Mouse (Mus musculus): ENCODE measurements at regions not wholly inside any gene's neighbourhood (a gene's known extent, or its start where the extent isn't known, plus 50 kb on each side); places are given as distances from the start of the nearest gene placed in this dataset.

- DNase-seq (ENCODE audit: low spot score in 2 of 2), result no peak
Observed at GRCm38 (mm10) chr9:78903211-78903610, 287.9 kb downstream of the Cd109 start.

- no peak for DNase-seq (ENCODE audit: low spot score in 2 of 2)
Observed at GRCm38 (mm10) chr9:78917336-78917735, 302.0 kb downstream of the Cd109 start.

- DNase-seq (ENCODE audit: low spot score in 2 of 2), result no peak
Observed at GRCm38 (mm10) chr9:78925977-78926593, 310.7 kb downstream of the Cd109 start.

- peak; percentile 14 to 20 for DNase-seq (ENCODE audit: low spot score in 2 of 2)
Observed at GRCm38 (mm10) chr9:78941648-78942047, 326.3 kb downstream of the Cd109 start.

DNA sequence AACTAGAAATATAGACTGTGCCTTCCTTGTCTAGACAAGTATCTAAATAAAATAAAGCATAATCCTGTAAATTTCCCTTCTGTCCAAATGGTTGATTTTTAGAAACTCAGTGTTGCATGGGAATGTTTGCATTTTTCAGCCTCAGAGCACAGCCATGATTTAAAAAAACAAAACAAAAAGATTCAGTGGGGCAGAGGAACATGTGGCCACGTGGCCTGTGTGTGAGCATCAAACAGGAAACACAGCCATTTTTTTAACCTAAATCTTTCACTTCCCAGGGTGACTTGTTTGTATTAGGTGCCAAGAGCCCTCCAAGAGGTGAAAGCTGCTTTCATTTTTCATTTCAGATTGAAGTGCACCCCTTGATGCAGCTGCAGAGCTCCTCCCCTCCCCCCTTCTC is 349.5 kb downstream of the Cd109 start:
- no peak for DNase-seq (ENCODE audit: low spot score in 2 of 2)

GRCm38 (mm10) chr9:78965226-78965950 is 350.0 kb downstream of the Cd109 start:
- no peak for DNase-seq (ENCODE audit: low spot score in 2 of 2)

- no peak for DNase-seq (ENCODE audit: low spot score in 2 of 2)
Observed at GRCm38 (mm10) chr9:78971731-78972130, 356.4 kb downstream of the Cd109 start.

- DNase-seq (ENCODE audit: low spot score in 2 of 2), result peak; percentile 56 to 66
Observed at GRCm38 (mm10) chr9:78983734-78984133, 368.4 kb downstream of the Cd109 start.

DNA sequence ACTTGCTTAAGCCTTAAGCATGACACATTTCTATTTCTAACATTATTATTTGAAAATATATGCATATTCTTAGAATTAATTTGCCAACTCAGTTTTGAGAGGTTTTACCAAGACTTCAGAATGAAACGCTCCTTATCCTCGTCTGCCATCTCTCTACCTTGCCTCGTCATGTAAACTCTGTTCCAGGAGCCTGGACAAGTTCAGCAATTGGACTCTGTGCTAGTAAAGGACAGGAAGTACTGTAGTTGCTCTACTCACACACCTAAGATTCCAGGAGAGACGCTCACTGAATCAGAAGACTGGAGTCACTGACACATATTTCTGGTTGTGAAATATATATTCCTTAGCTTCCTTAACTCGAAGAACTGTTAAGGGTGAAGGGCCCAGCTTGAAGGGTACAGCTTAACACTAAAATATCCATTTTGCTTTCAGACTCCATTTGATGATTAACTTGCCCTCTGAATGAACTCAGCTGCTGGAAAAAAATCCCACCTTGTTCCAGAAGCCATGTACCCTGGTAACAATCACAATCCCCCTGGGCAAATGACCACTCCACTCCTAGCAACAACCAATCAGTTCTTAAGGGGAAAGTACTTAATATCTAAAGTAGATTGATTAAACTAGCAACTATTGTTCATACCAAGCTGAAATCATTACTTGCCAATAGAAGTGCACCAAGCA is 370.0 kb downstream of the Cd109 start:
- no peak for DNase-seq (ENCODE audit: low spot score in 2 of 2)

DNA sequence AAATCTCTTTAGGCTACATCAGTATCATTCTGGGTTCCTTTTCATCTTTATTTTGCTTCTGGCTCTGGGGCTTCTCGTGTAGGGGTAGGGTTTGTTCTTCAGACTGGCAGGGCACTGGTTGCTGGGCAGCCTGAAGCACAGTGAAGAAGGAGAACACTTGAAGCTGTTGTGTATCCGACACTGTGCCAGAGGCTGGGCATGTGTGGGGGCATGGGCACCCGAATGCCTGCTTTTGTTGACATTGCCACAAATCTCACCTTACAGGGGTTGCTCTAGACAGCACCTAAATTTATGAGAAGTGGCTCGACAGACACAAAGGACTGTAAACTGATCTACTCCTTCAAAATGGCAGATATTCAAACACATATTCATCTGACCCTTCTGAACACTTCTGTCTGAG is 376.0 kb downstream of the Cd109 start:
- DNase-seq (ENCODE audit: low spot score in 2 of 2), result no peak

DNA sequence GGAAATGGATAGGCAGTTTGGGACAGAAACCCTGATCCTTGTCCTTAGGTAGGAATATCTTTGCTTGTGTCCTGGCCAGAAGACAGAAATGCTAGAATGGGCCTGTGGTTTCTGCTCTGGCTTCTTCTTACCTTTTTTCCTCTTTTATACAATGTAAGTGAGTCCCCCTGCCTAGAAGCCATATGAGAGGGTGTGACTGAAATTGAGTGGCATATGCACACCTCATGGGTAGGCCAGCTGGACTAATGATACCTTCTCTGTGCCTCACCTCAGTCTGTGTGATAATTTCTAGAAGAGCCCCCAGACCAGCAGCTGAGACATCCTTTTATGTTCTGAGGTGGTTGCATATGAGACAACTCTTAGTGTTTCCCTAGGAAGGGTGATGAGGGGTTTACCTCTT is 385.7 kb downstream of the Cd109 start:
- DNase-seq (ENCODE audit: low spot score in 2 of 2), result no peak

DNA sequence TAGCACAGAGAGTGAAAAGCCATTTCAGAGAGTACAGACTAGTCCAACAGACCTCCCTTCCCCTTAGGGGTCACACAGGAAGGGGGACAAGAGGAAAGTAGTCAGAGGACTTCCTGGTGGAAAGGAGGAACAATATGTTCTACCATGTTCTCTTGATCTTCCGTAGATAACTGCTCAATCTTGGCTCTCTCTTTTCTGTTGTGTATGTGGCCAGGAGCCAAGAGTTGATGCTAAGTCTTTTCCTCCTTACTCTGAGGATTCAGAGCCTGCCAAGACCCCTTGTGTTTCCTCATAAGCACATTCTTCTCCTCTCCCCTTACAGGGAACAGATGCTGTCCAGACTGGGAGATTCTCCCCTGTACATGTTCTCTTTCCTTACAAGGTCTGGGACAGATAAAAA is 386.6 kb downstream of the Cd109 start:
- no peak for DNase-seq (ENCODE audit: low spot score in 2 of 2)

GRCm38 (mm10) chr9:79004296-79004980 is 389.1 kb downstream of the Cd109 start:
- peak; percentile 3 to 7 for DNase-seq (ENCODE audit: low spot score in 2 of 2)

DNA sequence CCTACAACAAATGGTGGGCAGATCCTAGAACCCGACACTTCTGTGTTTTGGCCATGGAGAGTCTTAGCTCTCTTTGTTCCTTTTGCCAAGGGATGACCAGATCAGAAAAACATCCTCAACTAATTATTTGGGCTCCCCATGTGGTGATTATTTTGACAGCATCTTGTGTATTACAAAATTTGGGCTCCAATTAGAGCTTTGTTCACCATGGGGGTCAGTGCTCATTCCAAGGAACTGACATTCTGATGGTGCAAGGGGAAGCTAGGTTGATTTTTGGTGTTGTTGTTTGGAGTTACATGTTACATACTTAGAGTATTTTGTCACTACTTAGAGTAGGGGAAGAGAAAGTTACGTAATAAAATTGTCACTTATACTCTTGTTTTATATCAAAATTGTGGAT is 406.9 kb downstream of the Cd109 start:
- DNase-seq (ENCODE audit: low spot score in 2 of 2), result no peak

GRCm38 (mm10) chr9:79028234-79028633 is 412.9 kb downstream of the Cd109 start:
- DNase-seq (ENCODE audit: low spot score in 2 of 2), result no peak

- DNase-seq (ENCODE audit: low spot score in 2 of 2), result no peak
Observed at GRCm38 (mm10) chr9:79029456-79029855, 414.1 kb downstream of the Cd109 start.

DNA sequence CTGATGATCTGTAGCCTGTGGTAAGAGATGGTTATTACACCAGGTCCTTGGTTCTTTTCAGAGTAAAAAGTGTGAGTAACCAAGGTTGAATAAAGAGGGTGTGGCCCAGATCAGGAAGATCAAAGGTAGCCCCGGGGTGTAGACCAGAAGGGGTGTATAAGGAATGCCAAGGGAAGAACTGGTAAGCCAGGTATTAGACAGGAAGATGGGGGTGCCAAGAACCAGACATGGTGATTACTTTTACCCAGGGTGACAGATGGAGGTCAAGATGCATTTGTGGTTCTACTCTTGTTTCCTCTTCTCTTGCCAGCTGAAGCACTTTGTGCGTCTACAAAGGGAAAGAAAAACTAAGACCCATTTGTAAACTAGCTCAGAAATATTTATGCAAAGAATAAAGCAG is 420.3 kb downstream of the Cd109 start:
- DNase-seq (ENCODE audit: low spot score in 2 of 2), result no peak

DNA sequence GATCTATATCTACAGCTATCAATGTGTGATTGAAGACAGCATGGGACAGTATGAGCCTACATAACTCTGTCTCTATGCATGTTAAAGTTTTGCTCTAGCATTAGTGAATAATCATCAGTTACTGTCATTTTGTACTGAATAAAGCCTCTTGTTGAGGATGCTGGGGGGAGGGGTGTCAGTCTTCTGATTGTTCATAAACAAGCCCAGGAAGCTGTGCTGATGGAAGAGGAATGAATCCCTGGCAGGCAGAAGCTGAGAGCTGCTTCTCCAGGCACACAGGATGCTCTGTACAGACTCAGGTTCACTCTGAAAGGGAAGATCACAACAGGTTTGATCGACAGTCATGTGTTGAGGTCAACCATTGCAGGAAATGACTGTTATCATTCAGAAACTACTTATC is 421.7 kb downstream of the Cd109 start:
- no peak for DNase-seq (ENCODE audit: low spot score in 2 of 2)

DNA sequence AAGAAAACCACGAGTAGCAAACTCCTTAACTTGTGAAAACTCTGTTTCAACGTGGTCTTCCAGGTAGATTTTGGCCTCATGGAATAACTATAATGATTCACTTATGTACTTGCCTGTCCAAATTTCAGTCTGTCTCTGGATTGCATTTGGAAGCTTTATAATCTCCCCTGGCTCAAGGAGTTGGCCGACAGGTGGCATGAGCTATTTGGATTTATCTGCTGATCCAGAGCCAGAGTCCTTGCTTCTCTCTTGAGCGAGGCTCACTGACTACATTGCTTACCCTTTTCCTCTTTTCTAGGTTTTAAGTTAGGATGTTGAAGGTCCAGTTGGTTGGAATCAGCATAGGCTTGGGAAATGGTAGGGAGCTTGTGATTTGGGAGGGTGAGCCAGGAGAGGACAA is 423.6 kb downstream of the Cd109 start:
- no peak for DNase-seq (ENCODE audit: low spot score in 2 of 2)

DNA sequence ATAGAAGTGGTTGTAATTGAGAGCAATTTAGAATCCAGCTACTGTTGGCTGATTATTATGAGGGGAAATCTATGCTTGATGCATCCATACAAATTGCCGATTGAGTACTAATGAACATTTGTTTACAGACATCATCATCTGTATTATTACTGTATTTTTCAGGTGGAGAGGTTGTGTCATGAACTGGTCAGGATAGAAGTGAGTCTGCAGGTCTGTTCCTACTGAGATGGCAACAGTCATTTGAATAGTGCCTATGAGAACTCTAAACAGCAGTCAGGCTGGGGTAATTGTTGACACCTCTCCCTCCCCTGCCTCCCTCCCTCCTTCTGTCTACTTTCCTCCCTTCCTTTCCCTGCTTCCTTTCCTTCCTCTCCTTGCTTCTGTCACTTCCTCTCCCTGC is 429.0 kb downstream of the Cd109 start:
- no peak for DNase-seq (ENCODE audit: low spot score in 2 of 2)

- peak; percentile 11 to 16 for DNase-seq (ENCODE audit: low spot score in 2 of 2)
Observed at GRCm38 (mm10) chr9:79045314-79045713, 430.0 kb downstream of the Cd109 start.

GRCm38 (mm10) chr9:79071961-79072360 is 456.6 kb downstream of the Cd109 start:
- DNase-seq (ENCODE audit: low spot score in 2 of 2), result no peak
